Mouse (Mus musculus) lung, postnatal 25 days (tissue): ENCODE results near the gene Tbca.

Source experiments
- DNase-seq: peaks from one replicate; pipeline ENCODE4 v3.0.0; 2022; ENCODE audit warnings: low spot score

Gene Tbca

GRCm38 (mm10) chr13:94847870-94848269, 59.2 kb downstream of the Tbca start:
- no peak for DNase-seq

GRCm38 (mm10) chr13:94849351-94849750, 60.6 kb downstream of the Tbca start:
- DNase-seq: no peak

GRCm38 (mm10) chr13:94858016-94858575, 69.4 kb downstream of the Tbca start:
- DNase-seq: no peak

- no peak for DNase-seq
Measured at GRCm38 (mm10) chr13:94859256-94859655, 70.5 kb downstream of the Tbca start.

GRCm38 (mm10) chr13:94862491-94863230, 74.0 kb downstream of the Tbca start:
- no peak for DNase-seq

GRCm38 (mm10) chr13:94866906-94867305, 78.2 kb downstream of the Tbca start:
- no peak for DNase-seq

- DNase-seq: no peak
Measured at GRCm38 (mm10) chr13:94867772-94868171, 79.1 kb downstream of the Tbca start.

- no peak for DNase-seq
Measured at GRCm38 (mm10) chr13:94868478-94868950, 79.8 kb downstream of the Tbca start.

- no peak for DNase-seq
Measured at GRCm38 (mm10) chr13:94869541-94869940, 80.8 kb downstream of the Tbca start.

- DNase-seq: no peak
Measured at GRCm38 (mm10) chr13:94870071-94870460, 81.4 kb downstream of the Tbca start.

- DNase-seq: no peak
Measured at GRCm38 (mm10) chr13:94870461-94871186, 81.9 kb downstream of the Tbca start.

- DNase-seq: no peak
Measured at GRCm38 (mm10) chr13:94871806-94872320, 83.2 kb downstream of the Tbca start.

- no peak for DNase-seq
Measured at GRCm38 (mm10) chr13:94872439-94872838, 83.7 kb downstream of the Tbca start.

- DNase-seq: no peak
Measured at GRCm38 (mm10) chr13:94873111-94874038, 84.7 kb downstream of the Tbca start.

- no peak for DNase-seq
Measured at GRCm38 (mm10) chr13:94874039-94874425, 85.3 kb downstream of the Tbca start.

- DNase-seq: no peak
Measured at GRCm38 (mm10) chr13:94874656-94875395, 86.1 kb downstream of the Tbca start.

GRCm38 (mm10) chr13:94875396-94875880, 86.7 kb downstream of the Tbca start, which contains the start of gene Otp:
TSS of gene Otp (plus strand) at chr13:94875602.
- no peak for DNase-seq

GRCm38 (mm10) chr13:94876286-94877210, 87.8 kb downstream of the Tbca start:
- DNase-seq: no peak

- DNase-seq: no peak
Measured at GRCm38 (mm10) chr13:94877211-94877590, 88.5 kb downstream of the Tbca start.
